Mouse (Mus musculus): ENCODE data around the gene Abcb7.

GRCm38 (mm10) chrX:104401134-104401533, 12.5 kb downstream of the Abcb7 start:
- TF ChIP-seq EP300 (IDR thresholded peaks at IDR 0.05; ENCODE audit: low read depth in 1 of 2, low read length in 2 of 2) (no peak), CTCF (IDR thresholded peaks at IDR 0.05 in 2 of 3, conservative IDR thresholded peaks at IDR 0.05 in 1 of 3; ENCODE audit: control insufficient read depth in 1 of 3, insufficient read depth in 1 of 3, low read depth in 2 of 3, low read length in 3 of 3, poor library complexity in 1 of 3, severe bottlenecking in 1 of 3) (no peak), POLR2A (IDR thresholded peaks at IDR 0.05; ENCODE audit: control insufficient read depth in 1 of 2, insufficient read depth in 1 of 2, low read depth in 1 of 2, low read length in 2 of 2, poor library complexity in 1 of 2) (no peak), ETS1 (IDR thresholded peaks at IDR 0.05; ENCODE audit: low read depth, low read length) (no peak), GATA1 (IDR thresholded peaks at IDR 0.05; ENCODE audit: low read depth, low read length) (no peak), E2F4 (IDR thresholded peaks at IDR 0.05; ENCODE audit: borderline replicate concordance, low read depth, low read length) (no peak), SMC3 (IDR thresholded peaks at IDR 0.05; ENCODE audit: low read depth, low read length) (no peak), MXI1 (IDR thresholded peaks at IDR 0.05; ENCODE audit: low read depth, low read length) (no peak)
